Mouse (Mus musculus) adrenal gland, postnatal 36 days (tissue): Measurements from ENCODE around the gene Sat2. TPM values are rescaled to one million over a fixed set of nuclear protein-coding genes. Genes with fewer than 3 reads are reported as not detected.

ENCODE experiments used
- DNase-seq, 2 experiments: peaks; one replicate each; pipeline ENCODE4 v3.0.0; 2021; ENCODE audit warnings: mixed read lengths in 1 of 2
- total RNA-seq, 2 experiments: library from RNA; stranded (reverse); gene quantifications; 2 replicates each; pipeline ENCODE4 v1.2.3; 2021

Sat2 gene
- total RNA-seq, 2 experiments from 2014 or later: 5.7 to 11.3 TPM

DNA sequence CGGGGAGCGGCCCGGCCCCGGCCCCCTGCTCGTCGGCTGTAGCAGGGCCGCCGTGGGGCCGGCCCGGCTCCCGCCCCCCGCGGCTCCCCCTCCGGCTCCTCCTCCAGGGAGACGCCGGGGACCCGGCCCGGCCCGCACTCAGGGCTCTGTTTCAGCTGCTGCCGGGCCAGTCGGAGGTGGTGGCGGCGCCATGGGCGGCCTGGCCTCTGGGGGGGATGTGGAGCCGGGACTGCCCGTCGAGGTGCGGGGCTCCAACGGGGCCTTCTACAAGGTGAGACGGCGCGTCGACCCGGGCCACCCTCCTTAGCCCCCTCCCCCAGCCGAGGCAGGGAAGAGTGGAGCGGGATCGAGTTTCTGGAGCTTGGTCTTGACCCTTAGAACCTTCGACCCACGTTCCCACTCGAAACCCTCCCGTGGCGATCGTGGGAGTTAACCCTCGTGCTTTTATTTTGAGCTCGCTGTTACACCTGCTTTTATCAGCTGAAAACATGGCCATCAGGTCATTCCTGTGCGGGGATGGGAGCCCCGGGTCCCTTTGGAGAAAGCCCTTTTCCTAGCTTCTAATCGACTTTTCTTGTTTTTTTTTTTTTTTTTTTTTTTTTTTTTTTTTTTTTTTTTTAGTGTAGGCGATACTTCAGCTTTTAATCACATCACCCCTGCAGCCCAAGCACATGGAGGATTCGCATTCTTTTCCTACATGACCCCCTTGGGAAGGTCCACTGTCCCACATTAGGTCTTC lies 11.5 kb downstream of the Sat2 start:
- DNase-seq: peak; percentile 76 to 84

GRCm38 (mm10) chr11:69635471-69635870 lies 13.6 kb downstream of the Sat2 start:
- DNase-seq: no peak

GRCm38 (mm10) chr11:69645860-69646259 lies 24.0 kb downstream of the Sat2 start:
- no peak for DNase-seq

DNA sequence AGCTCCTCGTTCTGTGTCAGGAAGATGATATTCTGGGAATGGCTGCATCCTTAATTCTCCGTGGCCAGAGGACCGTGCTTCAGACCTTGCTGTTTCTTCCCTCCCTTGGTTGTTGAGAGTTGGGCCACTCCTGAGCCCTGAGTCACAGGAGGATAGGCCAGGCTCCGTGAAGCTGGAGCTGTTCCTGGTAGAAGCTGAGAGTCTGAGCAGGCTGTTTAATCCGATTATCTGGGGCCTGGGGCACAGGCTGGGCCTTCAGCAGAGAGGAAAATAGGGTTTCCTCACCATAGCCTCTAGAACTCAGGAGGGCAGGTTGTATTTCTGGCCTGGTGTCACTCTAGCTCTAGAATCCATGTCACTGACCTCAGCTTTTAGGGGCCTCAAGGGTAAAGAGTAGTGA lies 31.6 kb downstream of the Sat2 start:
- peak in 1 of 2 experiments; percentile 41 for DNase-seq

- DNase-seq: peak in 1 of 2 experiments; percentile 18
Observed at GRCm38 (mm10) chr11:69654760-69655159, 32.9 kb downstream of the Sat2 start.

- DNase-seq: peak; percentile 77
Observed at GRCm38 (mm10) chr11:69655264-69656064, 33.6 kb downstream of the Sat2 start, which contains the start of gene Sox15. Gene Sox15 (plus strand): TSS chr11:69655314.

DNA sequence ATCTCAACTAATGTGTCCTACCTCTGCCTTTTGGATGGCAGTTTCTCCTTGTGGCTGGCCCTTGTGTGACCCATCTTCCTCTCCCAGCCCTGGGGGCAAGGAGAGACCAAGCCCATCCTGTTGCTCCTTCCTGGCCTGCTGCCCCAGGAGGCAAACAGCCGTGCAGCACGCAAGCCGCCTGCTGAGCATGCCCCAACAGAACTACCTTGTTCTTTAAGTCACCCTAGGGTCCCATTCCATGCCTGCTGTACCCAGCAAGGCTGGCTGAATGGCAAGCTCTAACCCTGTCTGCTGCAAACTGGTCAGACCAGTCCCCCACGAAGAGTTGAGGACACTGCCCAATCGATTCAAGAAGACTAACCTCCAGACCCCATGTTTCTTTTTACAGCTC lies 34.2 kb downstream of the Sat2 start:
- no peak for DNase-seq

DNA sequence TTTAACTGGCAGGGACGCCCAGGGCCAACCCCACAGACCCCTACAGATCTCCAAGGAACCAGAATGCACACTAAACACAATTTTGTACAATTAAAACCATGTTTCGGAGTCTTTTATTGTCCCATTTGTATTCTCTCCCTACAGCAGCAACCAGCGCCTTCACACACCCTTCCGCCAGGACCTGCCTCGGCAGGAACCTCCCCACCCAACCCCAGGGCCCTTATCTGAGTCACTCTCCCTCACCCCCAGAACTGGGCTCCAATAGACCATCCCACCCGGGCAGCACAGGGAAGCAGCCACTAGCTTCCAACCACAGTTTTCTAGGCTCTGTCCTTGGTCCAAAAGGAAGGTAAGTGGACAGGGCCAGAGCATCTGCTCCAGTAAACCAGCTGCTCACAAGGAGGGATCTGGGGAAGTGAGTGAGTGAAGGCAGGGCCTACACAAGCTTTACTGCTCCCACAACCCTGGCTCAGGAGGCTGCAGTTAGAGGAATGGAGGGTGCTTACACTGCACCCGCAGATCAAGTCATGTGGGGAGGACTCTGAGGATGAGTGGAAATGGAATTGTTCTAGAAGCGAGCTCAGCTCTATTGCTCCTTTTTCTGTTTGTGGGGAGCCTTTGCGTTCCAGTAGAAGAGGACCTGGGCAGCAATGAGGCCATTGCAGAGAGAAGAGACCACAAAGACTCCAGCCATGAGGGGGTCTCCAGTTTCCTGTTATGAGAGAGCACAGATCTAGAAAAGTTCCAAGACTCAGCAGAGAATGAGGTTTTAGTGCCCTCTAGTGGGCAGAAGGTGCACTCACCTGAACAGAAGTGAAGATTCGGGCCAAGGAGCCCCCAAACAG lies 35.0 kb downstream of the Sat2 start:
- peak in 1 of 2 experiments; percentile 53 for DNase-seq

DNA sequence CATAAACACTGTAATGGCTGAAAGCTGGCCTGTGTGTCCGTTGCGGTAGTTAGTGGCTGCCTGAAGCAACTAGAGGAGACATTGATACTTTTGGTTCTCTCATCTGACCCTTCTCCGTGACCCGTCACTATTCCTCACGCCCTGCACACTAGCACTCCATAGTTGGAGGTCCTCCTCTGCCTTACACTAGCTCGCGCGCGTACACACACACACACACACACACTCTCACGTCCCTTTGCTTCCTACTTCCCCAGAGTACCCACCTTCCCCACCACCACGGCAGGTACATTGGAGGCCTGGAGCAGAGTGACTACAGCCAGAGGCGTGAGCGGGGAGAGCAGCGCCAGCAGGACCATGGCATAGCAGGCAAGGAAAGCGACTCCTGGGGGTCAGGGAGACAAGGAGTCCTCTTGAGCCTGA lies 35.6 kb downstream of the Sat2 start:
- DNase-seq: no peak

GRCm38 (mm10) chr11:69661221-69661881 lies 39.5 kb downstream of the Sat2 start:
- DNase-seq: peak; percentile 69 to 75

DNA sequence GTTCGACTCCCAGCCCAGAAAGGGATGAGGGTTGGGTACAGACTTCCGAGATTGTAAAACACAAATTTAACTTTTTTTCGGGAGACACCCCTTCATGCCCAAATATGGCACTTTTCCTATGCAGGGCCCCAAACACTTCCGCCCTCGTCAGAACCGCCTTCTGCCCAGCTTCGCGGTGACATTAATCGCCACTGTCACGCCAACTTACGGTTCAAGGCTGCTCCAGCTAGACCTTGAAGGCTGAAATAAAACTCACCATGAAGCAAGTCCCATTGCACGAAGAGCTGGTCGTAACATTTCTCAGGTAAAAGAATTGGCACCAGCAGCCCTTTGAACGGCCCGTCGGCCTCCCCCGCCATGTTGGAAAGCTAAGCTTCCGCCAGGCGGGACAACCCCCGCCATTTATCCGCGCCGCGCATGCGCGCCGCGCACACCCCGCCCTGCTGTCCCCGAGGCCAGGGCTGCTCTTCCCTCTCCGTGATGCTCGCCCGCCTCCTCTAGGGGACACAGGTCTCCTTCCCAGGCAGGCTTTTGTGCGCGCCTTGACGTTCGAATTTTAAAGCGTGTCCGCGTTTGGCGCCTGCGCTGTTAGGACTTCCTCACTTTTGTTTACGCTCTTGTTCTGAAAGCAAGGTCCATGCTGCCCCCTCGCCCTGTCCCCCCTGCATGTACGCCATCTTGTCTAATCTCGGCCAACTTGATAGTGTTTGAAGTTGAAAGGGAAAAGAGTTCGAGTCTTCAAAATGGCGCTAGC lies 40.6 kb downstream of the Sat2 start, which contains the start of gene Mpdu1:
TSS of gene Mpdu1 (minus strand) at position 430 of the 754 bp plus-strand sequence.
- peak; percentile 95 for DNase-seq

GRCm38 (mm10) chr11:69662967-69663671 lies 41.3 kb downstream of the Sat2 start:
- no peak for DNase-seq

DNA sequence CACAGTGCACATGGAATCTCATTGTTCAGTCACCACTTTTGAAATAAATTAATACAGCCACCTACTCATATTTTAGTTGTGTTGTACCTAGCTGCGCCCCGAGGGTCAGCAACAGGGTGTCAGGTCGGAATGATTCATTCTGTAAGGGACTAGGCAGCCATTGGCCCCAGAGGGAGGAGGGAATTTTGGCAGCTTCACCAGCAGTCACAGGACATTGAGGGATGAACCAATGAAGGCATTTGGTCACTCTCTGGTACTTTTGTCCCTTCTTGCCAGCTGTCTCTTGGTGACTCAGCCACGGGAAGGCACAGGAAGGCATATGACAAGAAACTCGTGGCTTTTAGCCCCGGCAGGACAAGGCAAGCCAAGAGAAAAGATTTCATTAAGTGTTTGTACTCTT lies 42.0 kb downstream of the Sat2 start:
- peak; percentile 72 to 73 for DNase-seq

DNA sequence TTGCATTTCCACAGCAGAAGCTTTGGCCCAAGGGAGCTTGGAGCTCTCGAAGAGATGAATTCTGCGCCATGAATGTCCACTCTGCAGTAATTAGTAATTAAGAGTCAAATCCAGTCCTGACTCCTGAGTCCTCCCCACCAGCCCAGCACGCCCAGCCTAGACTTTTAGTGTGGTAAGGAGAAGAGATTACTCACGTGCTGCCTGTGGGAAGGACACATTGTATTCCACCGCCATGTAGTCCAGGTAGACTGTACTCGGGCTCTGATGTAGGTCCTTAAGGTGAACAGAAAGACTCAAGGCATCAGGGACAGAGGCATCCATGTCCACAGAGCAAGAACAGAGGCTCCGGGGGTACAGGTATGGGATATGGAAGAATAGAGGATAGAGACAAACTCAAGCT lies 43.0 kb downstream of the Sat2 start:
- no peak for DNase-seq

DNA sequence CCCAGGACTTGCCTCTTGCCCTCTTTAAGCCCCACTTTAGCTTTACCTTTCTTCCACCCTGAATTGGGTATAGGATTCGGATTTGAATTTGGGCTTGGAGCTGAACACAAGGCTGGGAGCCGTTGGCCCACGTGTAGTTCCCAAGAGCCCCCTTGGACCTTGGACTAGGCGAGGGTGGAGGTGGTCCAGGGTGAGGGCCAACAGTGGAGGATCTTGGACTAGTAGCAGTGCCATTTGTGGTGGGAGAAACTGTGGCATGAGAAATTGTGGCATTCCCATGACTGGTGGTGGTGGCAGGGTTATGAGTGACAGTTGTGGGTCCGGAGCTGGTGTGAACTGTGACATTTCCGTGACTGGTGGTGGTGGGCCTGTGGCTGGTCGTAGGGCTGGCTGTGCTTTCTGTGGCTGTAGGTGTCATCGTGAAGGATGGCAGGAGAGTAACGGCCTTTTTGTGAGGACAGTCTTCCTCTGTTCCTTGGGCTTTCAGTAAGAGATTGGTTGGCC lies 43.7 kb downstream of the Sat2 start:
- no peak for DNase-seq

- peak; percentile 61 to 64 for DNase-seq
Observed at GRCm38 (mm10) chr11:69665961-69666664, 44.3 kb downstream of the Sat2 start, which contains the start of gene Cd68. Gene Cd68 (minus strand): TSS chr11:69666153.

DNA sequence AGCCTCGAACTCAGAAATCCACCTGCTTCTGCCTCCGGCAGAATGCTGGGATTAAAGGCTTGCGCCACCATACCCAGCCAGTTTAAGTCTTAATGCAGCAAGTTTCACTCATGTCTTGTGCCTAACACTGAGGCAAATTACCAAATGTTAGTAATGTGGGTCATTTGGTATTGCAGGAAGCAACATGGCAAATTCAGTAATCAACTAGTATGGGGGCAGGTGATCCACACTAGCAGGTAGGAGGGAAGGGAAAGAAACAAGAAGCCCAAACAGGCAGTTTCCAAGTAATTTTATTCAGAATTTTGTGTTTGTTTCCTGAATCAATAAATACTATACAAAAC lies 44.8 kb downstream of the Sat2 start:
- no peak for DNase-seq

DNA sequence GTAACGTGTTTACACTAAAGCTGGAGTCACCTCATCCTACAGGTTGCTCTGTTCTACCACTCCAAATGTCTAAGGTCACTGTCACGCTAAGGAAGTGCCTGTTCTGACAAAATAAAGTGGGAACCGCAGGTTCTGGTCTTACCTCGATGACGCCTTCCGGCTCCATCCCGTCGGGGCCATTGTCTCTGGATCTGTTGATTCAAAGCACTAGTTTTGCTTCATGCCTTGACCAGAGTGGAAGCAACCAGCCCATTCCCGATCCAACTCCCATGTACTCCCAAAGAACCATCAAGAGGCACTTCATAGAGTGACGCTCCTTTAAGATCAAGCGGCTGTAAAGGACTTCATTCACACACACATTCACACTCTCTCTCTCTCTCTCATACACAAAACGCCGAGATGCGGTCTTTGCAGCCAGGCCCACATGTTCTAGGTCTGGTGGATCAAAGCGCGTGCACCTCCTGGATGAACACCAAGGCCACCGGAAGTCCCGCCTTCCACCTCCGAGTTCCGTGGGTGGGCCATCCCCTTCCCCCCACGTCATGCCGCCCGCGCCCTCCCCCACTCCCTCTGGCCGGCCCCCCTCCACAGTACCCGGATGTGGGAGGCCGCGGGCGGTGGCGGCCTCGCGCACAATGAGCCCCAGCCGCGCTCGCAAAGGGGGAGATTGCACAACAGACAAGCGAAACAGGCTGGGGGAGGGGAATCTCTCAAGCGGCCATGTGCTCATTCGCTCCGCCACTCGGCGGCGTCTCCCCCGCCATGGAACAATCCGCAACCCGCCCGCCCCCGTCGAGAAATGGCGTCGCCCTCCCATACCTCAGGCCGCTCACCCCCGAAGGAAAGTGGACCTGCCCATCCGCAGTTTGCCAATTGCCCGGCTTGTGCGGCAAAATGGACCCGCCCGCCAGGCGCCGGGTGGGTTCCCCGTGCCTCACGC lies 49.2 kb downstream of the Sat2 start:
- DNase-seq: peak; percentile 97 to 99
